Mouse (Mus musculus): ENCODE data around the gene Myo18b.

GRCm38 (mm10) chr5:112643533-112644272, 252.5 kb downstream of the Myo18b start:
- TF ChIP-seq POLR2A (IDR thresholded peaks at IDR 0.05; ENCODE audit: low read depth, low read length), result no peak
- no peak for TF ChIP-seq CTCF (IDR thresholded peaks at IDR 0.05; ENCODE audit: extremely low read depth, insufficient read length, insufficient replicate concordance, low read depth, low read length)
